Mouse (Mus musculus) c-Kit-positive CD71-negative TER-119-negative erythroid progenitor cells, embryonic 14.5 days (primary cell): Measurements from ENCODE around the gene Tceal7.
A peak's percentile ranks its signal among the peaks of the same experiment; 100 is the strongest.
"Not testable (repeated sequence)": the region's sequence is repeated elsewhere in the genome, so short reads cannot be mapped to it uniquely, and the experiment has no call there.

Experiments
- DNase-seq: peaks from one replicate; pipeline ENCODE4 v3.0.0-alpha.2; 2013; ENCODE audit warnings: low read depth

Tceal7 gene

GRCm38 (mm10) chrX:136214729-136215677, at the start of gene Tceal7, which contains the start of gene Bex1:
TSS of gene Tceal7 (plus strand) at chrX:136214779.
TSS of gene Bex1 (minus strand) at chrX:136215513.
- DNase-seq = not testable (repeated sequence)

- no peak for DNase-seq
Observed at GRCm38 (mm10) chrX:136170625-136171024, 44.0 kb upstream of the Tceal7 start.

- DNase-seq = no peak
Observed at GRCm38 (mm10) chrX:136171189-136172117, 43.1 kb upstream of the Tceal7 start.

GRCm38 (mm10) chrX:136172118-136172551, 42.4 kb upstream of the Tceal7 start, which contains the start of gene Tceal8:
TSS of gene Tceal8 (minus strand) at chrX:136172342.
- DNase-seq = peak; percentile 65

- no peak for DNase-seq
Observed at GRCm38 (mm10) chrX:136172786-136173185, 41.8 kb upstream of the Tceal7 start.

- DNase-seq = no peak
Observed at GRCm38 (mm10) chrX:136180897-136181553, 33.6 kb upstream of the Tceal7 start.

GRCm38 (mm10) chrX:136183107-136183506, 31.5 kb upstream of the Tceal7 start:
- DNase-seq = no peak

- no peak for DNase-seq
Observed at GRCm38 (mm10) chrX:136195193-136195944, 19.2 kb upstream of the Tceal7 start.

- no peak for DNase-seq
Observed at GRCm38 (mm10) chrX:136196873-136197272, 17.7 kb upstream of the Tceal7 start.

- DNase-seq = no peak
Observed at GRCm38 (mm10) chrX:136203257-136203656, 11.3 kb upstream of the Tceal7 start.

GRCm38 (mm10) chrX:136203664-136204066, 10.9 kb upstream of the Tceal7 start, which contains the start of gene Tceal5:
TSS of gene Tceal5 (minus strand) at chrX:136203876.
- DNase-seq = no peak

GRCm38 (mm10) chrX:136204406-136204805, 10.2 kb upstream of the Tceal7 start:
- no peak for DNase-seq

- DNase-seq = no peak
Observed at GRCm38 (mm10) chrX:136213396-136213795, 1.2 kb upstream of the Tceal7 start.

- DNase-seq = no peak
Observed at GRCm38 (mm10) chrX:136216303-136216702, 1.7 kb downstream of the Tceal7 start.

- no peak for DNase-seq
Observed at GRCm38 (mm10) chrX:136223714-136224113, 9.1 kb downstream of the Tceal7 start.

GRCm38 (mm10) chrX:136227768-136228167, 13.2 kb downstream of the Tceal7 start:
- DNase-seq = no peak

- no peak for DNase-seq
Observed at GRCm38 (mm10) chrX:136238118-136238517, 23.5 kb downstream of the Tceal7 start.

- no peak for DNase-seq
Observed at GRCm38 (mm10) chrX:136243181-136243580, 28.6 kb downstream of the Tceal7 start.

GRCm38 (mm10) chrX:136244574-136245229, 30.1 kb downstream of the Tceal7 start, which contains the start of gene Tceal9:
TSS of gene Tceal9 (plus strand) at chrX:136245079.
- peak; percentile 60 for DNase-seq

- no peak for DNase-seq
Observed at GRCm38 (mm10) chrX:136245521-136246071, 31.0 kb downstream of the Tceal7 start.
